Mouse (Mus musculus): ENCODE results near the gene Plcxd1. TPM values are rescaled to one million over a fixed set of nuclear protein-coding genes. Genes with fewer than 3 reads are reported as not detected.
"Not testable (repeated sequence)": the region's sequence is repeated elsewhere in the genome, so short reads cannot be mapped to it uniquely, and the experiment has no call there.

Gene Plcxd1
- polyA plus RNA-seq, 1 experiment from 2014 or later, result 1.2 TPM

DNA sequence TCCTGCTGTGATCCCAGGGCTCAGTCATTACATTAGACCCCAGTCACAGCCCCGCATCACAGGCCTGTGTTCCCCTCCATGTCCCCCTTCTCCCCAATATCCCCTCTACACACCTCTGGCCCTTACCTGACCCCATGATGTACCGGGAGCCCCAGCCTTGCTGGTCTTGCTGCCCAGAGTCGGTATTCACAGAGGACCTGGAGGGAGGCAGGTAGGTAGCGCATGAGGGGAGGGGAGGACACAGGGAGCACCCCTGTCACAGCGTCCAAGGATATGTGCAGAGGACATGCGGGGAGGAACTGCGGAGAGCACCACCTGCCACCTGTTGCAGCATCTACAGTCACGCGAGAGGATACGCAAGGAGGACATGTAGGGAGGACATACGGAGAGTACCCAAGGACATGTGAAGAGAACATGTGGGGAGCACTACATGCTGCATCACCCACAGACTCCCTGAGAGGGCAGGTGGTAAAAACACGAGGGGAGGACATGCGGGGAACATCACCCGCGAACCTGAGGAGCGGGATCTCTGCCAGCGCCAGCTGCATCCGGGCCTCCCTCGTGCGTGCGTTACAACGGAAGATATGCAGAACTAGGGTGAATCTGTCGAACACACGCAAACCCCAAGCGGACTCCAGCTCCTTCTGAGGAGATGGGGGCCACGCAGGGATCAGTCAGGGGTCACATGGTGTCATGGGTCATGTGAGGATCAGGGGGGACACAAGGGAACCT lies 6.5 kb downstream of the Plcxd1 start:
- Histone ChIP-seq H3K4me1 (ENCODE audit: control insufficient read depth, insufficient read depth, low read length) (peaks cover 12% of the 10 kb centered on the region), H3K4me3 (ENCODE audit: low read length) (peak overlapping the region; percentile 89), H3K36me3 (ENCODE audit: control insufficient read depth, insufficient read depth, low read length) (peaks cover 38% of the 10 kb centered on the region), H3K27ac (ENCODE audit: low read depth, low read length) (no peak overlapping the region), H3K27me3 (ENCODE audit: control insufficient read depth, insufficient read depth, low read length) (no peaks in the 10 kb centered on the region), H3K9ac (ENCODE audit: low read depth, low read length) (peak overlapping the region; percentile 91), H3K9me3 (ENCODE audit: control insufficient read depth, low read length) (no peaks in the 10 kb centered on the region), H3K4me2 (replicated peaks; ENCODE audit: low read depth, low read length) (peak overlapping the region; percentile 81)
- WGBS, result 96% methylated on average over 26 of the region's 26 CpGs
- no peak for ATAC-seq (ENCODE audit: low FRiP score, low TSS enrichment)

DNA sequence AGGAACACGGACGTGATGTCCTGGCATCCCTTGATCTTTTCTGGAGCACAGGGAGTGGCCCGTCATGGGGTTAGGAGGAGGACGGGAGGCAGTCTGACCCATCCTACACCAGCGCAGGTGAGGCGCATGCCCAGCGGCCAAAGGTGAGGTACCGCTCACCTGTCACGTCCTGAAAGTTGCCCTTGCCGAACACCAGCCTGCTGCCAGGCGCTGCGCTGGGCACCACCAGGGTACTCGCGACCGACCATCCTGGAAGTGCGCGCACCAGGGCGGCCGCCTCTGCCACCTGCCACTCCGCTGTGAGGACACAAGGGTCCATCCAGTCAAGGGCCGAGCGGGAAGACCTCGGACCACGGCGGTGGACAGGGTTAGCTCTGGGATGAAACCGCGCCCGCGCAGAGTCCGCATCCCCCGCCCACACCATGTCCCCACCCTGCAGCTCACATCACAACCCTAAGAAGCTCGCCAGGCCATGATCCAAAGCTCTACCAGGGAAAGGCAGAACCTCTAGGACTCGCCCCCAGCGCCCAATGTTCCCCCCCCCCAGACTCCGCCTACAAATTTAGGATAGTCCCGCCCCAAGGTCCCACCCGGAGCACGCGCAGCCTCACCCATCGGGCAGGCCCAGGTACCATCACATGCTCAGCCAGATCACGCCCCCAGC lies 7.3 kb downstream of the Plcxd1 start:
- Histone ChIP-seq H3K36me3 (ENCODE audit: control insufficient read depth, insufficient read depth, low read length) (peaks cover 38% of the 10 kb centered on the region), H3K9me3 (ENCODE audit: control insufficient read depth, low read length) (no peaks in the 10 kb centered on the region), H3K27ac (ENCODE audit: low read depth, low read length) (peak overlapping the region; percentile 99), H3K9ac (ENCODE audit: low read depth, low read length) (peak overlapping the region; percentile 91), H3K4me2 (replicated peaks; ENCODE audit: low read depth, low read length) (peak overlapping the region; percentile 81), H3K27me3 (ENCODE audit: control insufficient read depth, insufficient read depth, low read length) (no peaks in the 10 kb centered on the region), H3K4me1 (ENCODE audit: control insufficient read depth, insufficient read depth, low read length) (peaks cover 7% of the 10 kb centered on the region; the same call in 1 of the 2 replicates), H3K4me3 (ENCODE audit: low read length) (peak overlapping the region; percentile 89)
- peak; percentile 29 for ATAC-seq (ENCODE audit: low FRiP score, low TSS enrichment)
- 13% methylated on average over 41 of the region's 41 CpGs for WGBS

DNA sequence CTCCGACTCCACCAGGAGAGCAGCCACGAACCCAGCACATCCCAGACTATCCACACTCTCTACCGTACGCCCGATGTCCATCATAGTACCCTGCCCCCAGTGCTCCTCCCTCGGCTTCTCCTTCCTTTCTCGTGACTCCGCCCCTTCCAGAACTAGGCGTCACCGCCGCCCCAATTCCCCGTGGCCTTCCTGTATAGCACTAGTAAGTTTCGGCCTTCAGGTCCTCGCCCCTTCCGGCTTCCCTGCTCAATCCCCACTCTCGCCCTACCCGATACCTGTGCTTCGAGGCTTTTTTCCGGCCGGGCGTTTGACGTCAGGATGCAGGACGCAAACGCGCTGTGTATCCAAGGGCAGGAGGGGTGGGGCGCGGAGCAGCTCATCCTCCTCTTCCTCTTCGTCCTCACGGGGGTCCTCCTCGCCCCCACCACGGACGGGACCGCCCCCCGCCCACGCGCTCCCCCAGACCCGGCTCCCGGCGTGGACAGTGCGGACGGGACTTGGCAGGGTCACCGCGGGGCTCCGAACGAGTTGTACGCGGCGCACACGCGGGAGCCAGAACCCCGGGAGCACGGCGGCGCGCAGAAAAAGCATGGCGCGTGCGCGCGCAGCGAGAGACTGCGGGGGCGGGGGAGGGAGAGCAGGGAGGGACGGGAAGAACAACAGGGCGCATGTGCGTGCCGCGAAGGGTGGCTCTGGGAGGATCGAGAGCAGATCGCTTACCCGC lies 8.0 kb downstream of the Plcxd1 start, which contains the start of gene Gtpbp6:
Gene Gtpbp6, minus strand, starts transcription at position 617 of the 724 bp plus-strand sequence.
- Histone ChIP-seq H3K4me2 (replicated peaks; ENCODE audit: low read depth, low read length) (peak within 1 kb of the TSS; percentile 81), H3K4me1 (ENCODE audit: control insufficient read depth, insufficient read depth, low read length) (peaks cover 7% of the 10 kb centered on the region; the same call in 1 of the 2 replicates), H3K4me3 (ENCODE audit: low read length) (peak within 1 kb of the TSS; percentile 89), H3K27me3 (ENCODE audit: control insufficient read depth, insufficient read depth, low read length) (no peaks in the 10 kb centered on the region), H3K9me3 (ENCODE audit: control insufficient read depth, low read length) (no peaks in the 10 kb centered on the region), H3K27ac (ENCODE audit: low read depth, low read length) (peak within 1 kb of the TSS; percentile 99), H3K9ac (ENCODE audit: low read depth, low read length) (peak within 1 kb of the TSS; percentile 91), H3K36me3 (ENCODE audit: control insufficient read depth, insufficient read depth, low read length) (peaks cover 38% of the 10 kb centered on the region)
- peak; percentile 89 for ATAC-seq (ENCODE audit: low FRiP score, low TSS enrichment)
- under 1% methylated on average over 69 of the region's 71 CpGs for WGBS

DNA sequence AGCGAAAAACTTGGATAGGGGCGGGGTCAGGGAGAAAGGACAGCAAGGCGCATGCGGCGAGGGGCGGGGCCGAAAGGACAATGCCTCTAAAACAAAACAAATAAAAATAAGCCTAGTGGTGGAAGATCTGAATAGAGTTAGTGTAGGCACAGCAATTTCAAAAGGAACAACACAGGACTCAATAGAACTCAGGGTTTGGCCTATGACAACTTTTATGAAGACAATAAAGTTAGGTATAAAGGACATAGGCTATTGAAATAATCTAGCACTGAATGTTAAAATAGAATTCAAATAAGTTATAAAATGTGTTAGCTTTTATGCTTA lies 8.5 kb downstream of the Plcxd1 start:
- Histone ChIP-seq H3K4me3 (ENCODE audit: low read length) (peak overlapping the region; percentile 89), H3K27me3 (ENCODE audit: control insufficient read depth, insufficient read depth, low read length) (no peaks in the 10 kb centered on the region), H3K36me3 (ENCODE audit: control insufficient read depth, insufficient read depth, low read length) (peaks cover 33% of the 10 kb centered on the region), H3K9me3 (ENCODE audit: control insufficient read depth, low read length) (no peaks in the 10 kb centered on the region), H3K27ac (ENCODE audit: low read depth, low read length) (peak overlapping the region; percentile 99), H3K4me1 (ENCODE audit: control insufficient read depth, insufficient read depth, low read length) (peaks cover 7% of the 10 kb centered on the region; the same call in 1 of the 2 replicates), H3K9ac (ENCODE audit: low read depth, low read length) (peak overlapping the region; percentile 91; the same call in 1 of the 2 replicates), H3K4me2 (replicated peaks; ENCODE audit: low read depth, low read length) (peak overlapping the region; percentile 30; the same call in 1 of the 2 replicates)
- WGBS, result 0% methylated on average over 7 of the region's 7 CpGs
- ATAC-seq (ENCODE audit: low FRiP score, low TSS enrichment), result no peak

DNA sequence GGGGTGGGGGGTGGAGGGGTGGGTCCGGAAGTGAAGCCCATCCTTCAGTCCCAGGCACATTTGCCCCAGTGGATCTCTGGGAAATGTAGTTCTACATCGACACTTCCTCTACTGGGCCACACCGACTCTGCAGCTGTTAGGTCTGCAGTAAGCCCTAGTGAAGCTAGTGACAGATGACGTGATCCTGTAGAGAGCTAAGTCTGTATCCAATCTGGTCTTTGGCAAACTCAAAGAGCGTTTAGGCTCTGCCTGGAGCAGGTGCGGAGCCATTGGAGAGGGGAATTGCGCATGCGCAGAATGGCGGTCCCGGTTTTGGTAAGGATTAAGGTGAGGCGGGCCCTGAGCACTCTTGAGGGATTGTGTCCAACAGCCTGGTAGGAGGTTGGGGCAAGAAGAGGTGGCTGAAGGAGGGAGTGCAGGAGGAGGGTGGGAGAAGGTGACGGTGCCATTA lies 10.2 kb downstream of the Plcxd1 start, which contains the start of gene Zfp605:
Gene Zfp605, plus strand, starts transcription at position 102 of the 451 bp plus-strand sequence.
- Histone ChIP-seq H3K36me3 (ENCODE audit: control insufficient read depth, insufficient read depth, low read length) (peaks cover 26% of the 10 kb centered on the region), H3K4me1 (ENCODE audit: control insufficient read depth, insufficient read depth, low read length) (peaks cover 7% of the 10 kb centered on the region; the same call in 1 of the 2 replicates), H3K27me3 (ENCODE audit: control insufficient read depth, insufficient read depth, low read length) (no peaks in the 10 kb centered on the region), H3K4me2 (replicated peaks; ENCODE audit: low read depth, low read length) (peak within 1 kb of the TSS; percentile 61), H3K9me3 (ENCODE audit: control insufficient read depth, low read length) (no peaks in the 10 kb centered on the region), H3K4me3 (ENCODE audit: low read length) (peak within 1 kb of the TSS; percentile 70), H3K9ac (ENCODE audit: low read depth, low read length) (peak within 1 kb of the TSS; percentile 60; the same call in 1 of the 2 replicates), H3K27ac (ENCODE audit: low read depth, low read length) (peak within 1 kb of the TSS; percentile 53; the same call in 1 of the 2 replicates)
- under 1% methylated on average over 12 of the region's 12 CpGs for WGBS
- peak; percentile 47 for ATAC-seq (ENCODE audit: low FRiP score, low TSS enrichment)

DNA sequence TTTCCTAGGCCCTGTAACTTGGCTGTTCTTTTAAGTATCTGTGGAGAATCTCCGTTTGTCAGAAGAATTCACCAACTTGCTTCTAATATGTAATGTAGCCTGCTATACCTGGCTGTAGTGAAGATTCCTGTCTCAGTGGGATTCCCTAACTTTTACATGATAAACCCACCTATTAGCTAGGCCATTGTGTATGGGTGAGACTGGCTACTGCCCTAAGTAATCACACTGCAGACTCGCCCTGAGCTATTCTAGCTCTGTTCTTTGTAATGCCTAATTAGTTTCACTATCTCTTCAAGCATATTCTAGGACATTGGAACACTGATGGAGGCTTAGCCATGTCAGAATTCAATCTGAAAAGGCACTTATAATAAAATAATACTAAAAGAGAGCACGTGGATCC lies 22.6 kb downstream of the Plcxd1 start:
- H3K27me3 ChIP-seq (ENCODE audit: control insufficient read depth, insufficient read depth, low read length); H3K9ac ChIP-seq (ENCODE audit: low read depth, low read length); H3K4me2 ChIP-seq (replicated peaks; ENCODE audit: low read depth, low read length); H3K4me1 ChIP-seq (ENCODE audit: control insufficient read depth, insufficient read depth, low read length); ATAC-seq (ENCODE audit: low FRiP score, low TSS enrichment); H3K4me3 ChIP-seq (ENCODE audit: low read length); H3K9me3 ChIP-seq (ENCODE audit: control insufficient read depth, low read length); H3K27ac ChIP-seq (ENCODE audit: low read depth, low read length): not testable (repeated sequence)
- peaks cover 22% of the 10 kb centered on the region for H3K36me3 ChIP-seq (ENCODE audit: control insufficient read depth, insufficient read depth, low read length)
- WGBS, result 86% methylated on average over 3 of the region's 3 CpGs

DNA sequence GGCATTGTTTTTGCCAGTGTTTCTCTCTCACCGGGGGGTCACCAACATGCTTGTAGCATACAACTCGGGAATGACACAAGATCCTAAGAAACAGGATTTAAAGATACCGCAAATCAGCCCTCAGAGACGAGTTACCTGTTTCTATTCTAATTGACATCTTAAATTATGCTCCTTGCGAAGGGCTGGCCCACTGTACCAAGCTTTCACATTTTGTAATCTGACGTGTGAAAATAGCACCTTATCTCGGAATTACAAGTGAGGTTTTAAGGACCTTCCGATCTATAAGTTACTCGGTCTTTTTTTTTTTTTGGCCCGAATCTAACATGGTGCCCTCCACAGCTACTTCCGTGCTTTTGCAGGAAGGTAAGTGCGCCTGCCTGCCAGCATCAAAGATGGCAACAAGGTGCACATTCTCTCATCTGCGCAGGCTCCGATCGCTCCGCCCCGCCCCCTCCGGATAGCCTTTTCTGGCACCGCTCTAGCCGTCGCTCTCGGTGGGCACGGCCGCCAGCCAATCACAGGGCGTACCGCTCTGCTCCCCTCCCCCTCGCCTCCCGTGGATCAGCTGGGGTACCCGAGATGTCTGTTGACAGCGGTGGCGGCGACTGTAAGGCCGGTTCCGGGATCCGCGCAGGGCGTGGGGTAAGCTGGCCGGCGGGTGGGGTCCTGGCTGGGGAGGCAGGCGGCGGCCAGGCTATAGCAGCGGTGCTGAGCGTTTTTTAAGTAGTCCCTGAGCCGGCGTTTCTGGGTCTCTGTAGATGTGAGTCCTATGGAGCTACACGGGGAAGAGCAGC lies 35.7 kb downstream of the Plcxd1 start, which contains the start of gene Chfr:
Gene Chfr, plus strand, starts transcription at position 550 of the 794 bp plus-strand sequence.
- peaks cover 8% of the 10 kb centered on the region; the same call in 1 of the 2 replicates for H3K9me3 ChIP-seq (ENCODE audit: control insufficient read depth, low read length)
- peak within 1 kb of the TSS; percentile 69 for H3K4me2 ChIP-seq (replicated peaks; ENCODE audit: low read depth, low read length)
- peak within 1 kb of the TSS; percentile 75 for H3K4me3 ChIP-seq (ENCODE audit: low read length)
- no peaks in the 10 kb centered on the region for H3K4me1 ChIP-seq (ENCODE audit: control insufficient read depth, insufficient read depth, low read length)
- H3K36me3 ChIP-seq (ENCODE audit: control insufficient read depth, insufficient read depth, low read length), result peaks cover 5% of the 10 kb centered on the region; the same call in 1 of the 2 replicates
- peak within 1 kb of the TSS; percentile 73 for H3K9ac ChIP-seq (ENCODE audit: low read depth, low read length)
- peak; percentile 100 for ATAC-seq (ENCODE audit: low FRiP score, low TSS enrichment)
- H3K27me3 ChIP-seq (ENCODE audit: control insufficient read depth, insufficient read depth, low read length), result no peaks in the 10 kb centered on the region
- 5% methylated on average over 46 of the region's 46 CpGs for WGBS
- no peak within 1 kb of the TSS for H3K27ac ChIP-seq (ENCODE audit: low read depth, low read length)

DNA sequence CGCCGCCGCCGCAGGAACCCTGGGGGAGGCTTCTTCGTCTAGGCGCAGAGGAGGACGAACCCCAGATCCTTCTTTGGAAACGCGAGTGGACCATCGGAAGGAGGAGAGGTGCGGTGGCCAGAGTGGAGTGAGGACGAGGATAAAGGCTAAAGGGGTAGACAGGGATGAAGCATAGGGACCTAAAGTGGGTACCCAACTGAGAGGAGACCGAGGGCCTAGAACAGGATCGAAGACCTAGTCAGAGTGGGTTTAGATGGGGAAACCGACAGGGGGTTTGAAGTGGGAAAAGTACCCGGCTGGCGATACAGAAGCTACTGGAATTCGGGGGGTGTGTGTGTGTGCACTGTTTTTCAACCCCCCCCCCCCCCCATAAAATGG lies 36.3 kb downstream of the Plcxd1 start:
- WGBS, result 6% methylated on average over 18 of the region's 18 CpGs
- Histone ChIP-seq H3K27me3 (ENCODE audit: control insufficient read depth, insufficient read depth, low read length) (no peaks in the 10 kb centered on the region), H3K27ac (ENCODE audit: low read depth, low read length) (no peak overlapping the region), H3K9me3 (ENCODE audit: control insufficient read depth, low read length) (peaks cover 8% of the 10 kb centered on the region; the same call in 1 of the 2 replicates), H3K4me1 (ENCODE audit: control insufficient read depth, insufficient read depth, low read length) (no peaks in the 10 kb centered on the region), H3K36me3 (ENCODE audit: control insufficient read depth, insufficient read depth, low read length) (peaks cover 5% of the 10 kb centered on the region; the same call in 1 of the 2 replicates), H3K4me3 (ENCODE audit: low read length) (peak overlapping the region; percentile 75), H3K9ac (ENCODE audit: low read depth, low read length) (peak overlapping the region; percentile 73), H3K4me2 (replicated peaks; ENCODE audit: low read depth, low read length) (peak overlapping the region; percentile 69)
- peak; percentile 53 for ATAC-seq (ENCODE audit: low FRiP score, low TSS enrichment)

All from kidney, embryonic 14.5 days (tissue).